Mouse (Mus musculus) liver, adult 2 months (tissue): ENCODE results near the gene Hoxd12. TPM values are rescaled to one million over a fixed set of nuclear protein-coding genes. Genes with fewer than 3 reads are reported as not detected.

Experiments used
- DNase-seq: peaks from one replicate; pipeline ENCODE4 v3.0.0-alpha.2; 2011; ENCODE audit warnings: low read depth, low spot score; ENCODE audit errors: extremely low read depth
- H3K27ac ChIP-seq: fragments of 200-500 bp; replicated peaks from 2 replicates; pipeline ENCODE4 v1.5.1; 2012; ENCODE audit warnings: low read depth, mild to moderate bottlenecking, control low read depth, inconsistent platforms, low read length; ENCODE audit not compliant: insufficient read depth
- H3K27me3 ChIP-seq: fragments of 200-500 bp; 2 replicates; pipeline ENCODE4 v1.6.1; 2012; ENCODE audit warnings: mild to moderate bottlenecking, moderate library complexity, low read length, inconsistent platforms; ENCODE audit not compliant: control insufficient read depth, insufficient read depth
- H3K36me3 ChIP-seq: fragments of 200-500 bp; 2 replicates; pipeline ENCODE4 v1.6.1; 2012; ENCODE audit warnings: low read length, inconsistent platforms; ENCODE audit not compliant: control insufficient read depth, insufficient read depth
- H3K4me1 ChIP-seq: fragments of 200-500 bp; 2 replicates; pipeline ENCODE4 v1.6.1; 2011; ENCODE audit warnings: low read length; ENCODE audit not compliant: control insufficient read depth, insufficient read depth
- H3K4me3 ChIP-seq: fragments of 200-500 bp; 2 replicates; pipeline ENCODE4 v1.5.1; 2011; ENCODE audit warnings: low read depth, mild to moderate bottlenecking, control low read depth, low read length, moderate library complexity; ENCODE audit not compliant: insufficient read depth
- H3K79me2 ChIP-seq: fragments of 200-500 bp; 2 replicates; pipeline ENCODE4 v1.6.1; 2012; ENCODE audit warnings: inconsistent platforms, mild to moderate bottlenecking, low read length, moderate library complexity; ENCODE audit not compliant: control insufficient read depth, insufficient read depth
- H3K9ac ChIP-seq: fragments of 200-500 bp; 2 replicates; pipeline ENCODE4 v1.6.1; 2012; ENCODE audit warnings: low read depth, mild to moderate bottlenecking, control low read depth, inconsistent platforms, low read length
- CTCF ChIP-seq: fragments of 200-500 bp; IDR thresholded peaks from 2 replicates; pipeline ENCODE4 v1.5.1; 2011; ENCODE audit warnings: low read depth, low read length, control low read depth
- POLR2A ChIP-seq: fragments of 200-500 bp; IDR thresholded peaks from 2 replicates; pipeline ENCODE4 v1.6.1; 2011; ENCODE audit warnings: low read length, control low read depth; ENCODE audit not compliant: insufficient read depth; ENCODE audit errors: extremely low read depth
- whole genome bisulfite sequencing: fragments of 180-500 bp; shearing (Covaris S2); methylation state at CpG from one replicate; pipeline ENCODE4 v1.1.7; 2018; 5-methylcytosine and 5-hydroxymethylcytosine counted together
- polyA plus RNA-seq: library from polyadenylated mRNA; depleted of rRNA; stranded (reverse); fragments of >200 nt; gene quantifications from 2 replicates; pipeline ENCODE4 v1.2.3, GENCODE M21; 2012
- total RNA-seq: library from RNA; depleted of rRNA; stranded (reverse); fragments of >200 nt; gene quantifications from 2 replicates; pipeline ENCODE4 v1.2.3, GENCODE M21; 2014

Hoxd12 gene
- total and polyA plus RNA-seq, 2 experiments: not detected

GRCm38 (mm10) chr2:74672481-74673362, 2.1 kb upstream of the Hoxd12 start:
- peaks cover 43% of the 10 kb centered on the region for H3K27me3 ChIP-seq
- TF ChIP-seq POLR2A: no peak
- TF ChIP-seq CTCF: peak; percentile 84
- H3K4me1 ChIP-seq: peaks cover 4% of the 10 kb centered on the region; the same call in 1 of the 2 replicates
- 7% methylated on average over 40 of the region's 40 CpGs for WGBS
- H3K36me3 ChIP-seq: no peaks in the 10 kb centered on the region
- H3K4me3 ChIP-seq: peak overlapping the region; percentile 44; the same call in 1 of the 2 replicates
- H3K79me2 ChIP-seq: no peaks in the 10 kb centered on the region
- H3K27ac ChIP-seq: no peak overlapping the region
- DNase-seq: peak; percentile 31
- no peak overlapping the region for H3K9ac ChIP-seq

GRCm38 (mm10) chr2:74673835-74674425, 883 bp upstream of the Hoxd12 start:
- peaks cover 32% of the 10 kb centered on the region for H3K27me3 ChIP-seq
- TF ChIP-seq CTCF: no peak
- TF ChIP-seq POLR2A: no peak

GRCm38 (mm10) chr2:74675666-74676282, 961 bp downstream of the Hoxd12 start:
- TF ChIP-seq POLR2A: no peak
- no peak for TF ChIP-seq CTCF
- Histone ChIP-seq H3K27me3 (peaks cover 38% of the 10 kb centered on the region), H3K36me3 (no peaks in the 10 kb centered on the region), H3K4me1 (peaks cover 4% of the 10 kb centered on the region; the same call in 1 of the 2 replicates), H3K9ac (no peak overlapping the region), H3K4me3 (no peak overlapping the region), H3K27ac (no peak overlapping the region), H3K79me2 (no peaks in the 10 kb centered on the region)
- 9% methylated on average over 24 of the region's 24 CpGs for WGBS
- DNase-seq: no peak

More at GRCm38 (mm10) chr2:74673835-74674425, 883 bp upstream of the Hoxd12 start:
- Histone ChIP-seq H3K4me1 (peaks cover 4% of the 10 kb centered on the region; the same call in 1 of the 2 replicates), H3K36me3 (no peaks in the 10 kb centered on the region), H3K27ac (no peak overlapping the region), H3K79me2 (no peaks in the 10 kb centered on the region), H3K9ac (no peak overlapping the region), H3K4me3 (no peak overlapping the region)
- DNase-seq: no peak
- 6% methylated on average over 24 of the region's 24 CpGs for WGBS

GRCm38 (mm10) chr2:74676376-74677052, 1.7 kb downstream of the Hoxd12 start:
- no peak overlapping the region for H3K4me3 ChIP-seq
- TF ChIP-seq CTCF (no peak), POLR2A (no peak)
- H3K27me3 ChIP-seq: peaks cover 40% of the 10 kb centered on the region
- WGBS: 8% methylated on average over 9 of the region's 9 CpGs
- no peak overlapping the region for H3K27ac ChIP-seq
- H3K79me2 ChIP-seq: no peaks in the 10 kb centered on the region
- H3K4me1 ChIP-seq: peaks cover 4% of the 10 kb centered on the region; the same call in 1 of the 2 replicates
- H3K9ac ChIP-seq: no peak overlapping the region
- no peaks in the 10 kb centered on the region for H3K36me3 ChIP-seq
- DNase-seq: no peak

GRCm38 (mm10) chr2:74677106-74677505, 2.3 kb downstream of the Hoxd12 start:
- Histone ChIP-seq H3K27me3 (peaks cover 46% of the 10 kb centered on the region), H3K36me3 (no peaks in the 10 kb centered on the region), H3K79me2 (no peaks in the 10 kb centered on the region), H3K4me1 (peaks cover 4% of the 10 kb centered on the region; the same call in 1 of the 2 replicates), H3K27ac (no peak overlapping the region), H3K4me3 (no peak overlapping the region), H3K9ac (no peak overlapping the region)
- no peak for DNase-seq
- WGBS: 21% methylated on average over 2 of the region's 2 CpGs
- TF ChIP-seq POLR2A: no peak
- no peak for TF ChIP-seq CTCF
